Mouse (Mus musculus): Measurements from ENCODE around the gene Gm5538. TPM values are rescaled to one million over a fixed set of nuclear protein-coding genes. Genes with fewer than 3 reads are reported as not detected.

The Gm5538 gene
- polyA plus RNA-seq (2015; fragmentation: Nextera tagmentation; extraction: Ambion mirVana): not detected in 2 replicates

DNA sequence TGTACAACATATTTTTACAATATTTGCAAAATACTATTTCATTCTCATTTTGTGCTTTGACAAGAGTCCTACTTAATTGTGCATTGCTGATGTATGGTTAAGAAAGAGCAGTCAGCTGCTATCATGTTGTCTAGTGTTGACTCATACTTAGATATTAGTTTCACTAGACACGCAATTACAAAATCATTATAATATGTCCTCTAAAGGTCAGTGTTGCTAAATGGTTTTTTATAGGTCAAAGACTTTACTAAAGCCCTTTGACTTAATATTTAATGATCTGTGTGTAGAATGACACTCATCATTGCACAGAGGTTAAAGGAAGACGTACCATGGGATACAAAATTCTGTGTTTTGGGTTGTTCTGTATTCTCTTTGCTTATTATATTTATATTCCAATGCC lies at the start of gene Gm5538:
Gene Gm5538 (plus strand): TSS at position 301 of the 400 bp plus-strand sequence.
- no peaks in the 10 kb centered on the region for H3K27me3 ChIP-seq
- ATAC-seq: no peak
- H3K4me3 ChIP-seq: no peak within 1 kb of the TSS
- no peaks in the 10 kb centered on the region for H3K36me3 ChIP-seq (ENCODE audit: poor library complexity, severe bottlenecking)
- H3K27ac ChIP-seq: no peak within 1 kb of the TSS
- H3K9me3 ChIP-seq (replicated peaks): no peaks in the 10 kb centered on the region
- H3K4me2 ChIP-seq: no peak within 1 kb of the TSS
- WGBS: 92% methylated on average over 2 of the region's 2 CpGs
- no peak within 1 kb of the TSS for H3K9ac ChIP-seq
- no peaks in the 10 kb centered on the region for H3K4me1 ChIP-seq

- H3K4me1 ChIP-seq: no peaks in the 10 kb centered on the region
- ATAC-seq: no peak
- no peak overlapping the region for H3K27ac ChIP-seq
- no peak overlapping the region for H3K4me2 ChIP-seq
- 84% methylated on average over 3 of the region's 3 CpGs for WGBS
- no peak overlapping the region for H3K9ac ChIP-seq
- no peaks in the 10 kb centered on the region for H3K36me3 ChIP-seq (ENCODE audit: poor library complexity, severe bottlenecking)
- no peaks in the 10 kb centered on the region for H3K27me3 ChIP-seq
- no peaks in the 10 kb centered on the region for H3K9me3 ChIP-seq (replicated peaks)
- H3K4me3 ChIP-seq: no peak overlapping the region
Observed at GRCm38 (mm10) chr3:59697391-59697790, 32.2 kb upstream of the Gm5538 start.

DNA sequence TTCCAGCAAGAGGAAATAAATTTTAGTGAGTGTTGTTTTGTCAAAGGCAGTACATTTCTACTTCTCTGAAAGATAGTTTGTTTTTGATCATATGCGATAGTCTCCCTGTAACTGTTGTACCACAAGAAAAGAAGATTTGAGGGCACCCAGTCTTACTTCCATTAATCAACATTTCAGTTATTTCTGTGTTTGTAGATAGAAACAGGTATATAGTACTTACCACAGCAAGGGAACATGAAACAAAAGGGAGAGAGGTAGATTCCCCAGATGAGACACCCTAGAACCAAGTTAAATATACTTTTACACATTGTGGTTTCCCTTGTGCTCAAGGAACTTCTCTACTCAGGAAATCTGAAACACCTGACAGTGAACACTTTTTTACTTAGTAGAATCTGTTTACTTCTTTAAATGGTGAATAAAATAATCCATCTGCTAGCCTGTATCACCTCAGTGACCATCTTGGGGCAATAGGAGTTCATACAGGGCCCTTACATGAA lies 26.9 kb upstream of the Gm5538 start:
- H3K4me2 ChIP-seq: no peak overlapping the region
- H3K9ac ChIP-seq: no peak overlapping the region
- H3K4me1 ChIP-seq: no peaks in the 10 kb centered on the region
- no peaks in the 10 kb centered on the region for H3K36me3 ChIP-seq (ENCODE audit: poor library complexity, severe bottlenecking)
- H3K9me3 ChIP-seq (replicated peaks): no peaks in the 10 kb centered on the region
- no peak overlapping the region for H3K27ac ChIP-seq
- H3K4me3 ChIP-seq: no peak overlapping the region
- ATAC-seq: no peak
- H3K27me3 ChIP-seq: no peaks in the 10 kb centered on the region
- 87% methylated on average over 1 of the region's 1 CpGs for WGBS

DNA sequence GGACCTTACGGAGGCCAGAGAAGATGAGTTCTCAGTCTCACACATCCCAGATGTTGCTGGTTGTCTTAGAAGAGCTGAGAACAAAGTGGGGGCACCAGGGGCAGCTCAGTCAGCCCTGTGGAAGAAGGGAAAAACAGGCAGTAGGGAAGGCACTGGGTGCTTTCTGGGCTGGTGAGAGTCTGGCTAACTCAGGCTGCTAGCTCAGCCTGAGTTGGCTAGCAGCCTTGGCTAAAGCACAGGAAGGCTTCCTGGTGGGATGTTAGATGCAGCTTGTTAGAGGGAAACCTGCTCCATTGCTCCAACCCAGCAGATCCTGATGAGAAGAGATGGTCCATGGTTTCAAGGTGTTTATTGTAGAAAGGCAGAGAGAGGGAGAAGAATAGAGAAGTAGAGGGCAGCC lies 10.3 kb downstream of the Gm5538 start:
- Histone ChIP-seq H3K4me3 (no peak overlapping the region), H3K4me1 (no peaks in the 10 kb centered on the region), H3K9me3 (replicated peaks) (no peaks in the 10 kb centered on the region), H3K4me2 (no peak overlapping the region), H3K27me3 (no peaks in the 10 kb centered on the region), H3K27ac (no peak overlapping the region), H3K36me3 (ENCODE audit: poor library complexity, severe bottlenecking) (no peaks in the 10 kb centered on the region), H3K9ac (no peak overlapping the region)
- 88% methylated on average over 1 of the region's 1 CpGs for WGBS
- no peak for ATAC-seq

DNA sequence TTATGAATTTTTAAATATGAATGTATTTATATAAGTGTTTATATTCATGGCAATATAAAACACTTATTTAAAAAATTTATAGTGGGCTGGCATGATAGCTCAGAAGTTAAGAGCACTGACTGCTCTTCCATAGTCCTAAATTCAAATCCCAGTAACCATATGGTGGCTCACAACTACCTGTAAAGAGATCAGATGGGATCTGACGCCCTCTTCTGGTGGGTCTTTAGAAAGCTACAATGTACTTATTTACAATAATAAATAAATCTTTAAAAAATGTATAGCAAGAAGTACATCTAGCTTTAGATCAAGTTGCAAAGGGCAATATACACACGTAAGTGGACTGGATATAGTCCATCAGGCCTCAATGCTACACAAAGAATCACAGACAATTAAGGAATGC lies 14.6 kb downstream of the Gm5538 start:
- H3K4me1 ChIP-seq: no peaks in the 10 kb centered on the region
- ATAC-seq: no peak
- H3K36me3 ChIP-seq (ENCODE audit: poor library complexity, severe bottlenecking): no peaks in the 10 kb centered on the region
- H3K4me3 ChIP-seq: no peak overlapping the region
- H3K4me2 ChIP-seq: no peak overlapping the region
- no peaks in the 10 kb centered on the region for H3K9me3 ChIP-seq (replicated peaks)
- H3K27me3 ChIP-seq: no peaks in the 10 kb centered on the region
- no peak overlapping the region for H3K9ac ChIP-seq
- no peak overlapping the region for H3K27ac ChIP-seq
- WGBS: 18% methylated on average over 2 of the region's 2 CpGs

Other genes starting within 250 kb of the Gm5538 start
- not detected in 2 replicates for gene Gm8298, start 131.3 kb downstream of the Gm5538 start, polyA plus RNA-seq (2015; fragmentation: Nextera tagmentation; extraction: Ambion mirVana)
- not detected in 2 replicates for gene C130079G13Rik, start 195.4 kb downstream of the Gm5538 start, polyA plus RNA-seq (2015; fragmentation: Nextera tagmentation; extraction: Ambion mirVana)

All from forebrain, embryonic 13.5 days (tissue).